Mouse (Mus musculus) ovary, postnatal 14 days (tissue): ENCODE data around the gene Mrpl21.

Experiments
- DNase-seq: peaks from one replicate; pipeline ENCODE4 v3.0.0; 2022; ENCODE audit warnings: low spot score

Mrpl21 gene

DNA sequence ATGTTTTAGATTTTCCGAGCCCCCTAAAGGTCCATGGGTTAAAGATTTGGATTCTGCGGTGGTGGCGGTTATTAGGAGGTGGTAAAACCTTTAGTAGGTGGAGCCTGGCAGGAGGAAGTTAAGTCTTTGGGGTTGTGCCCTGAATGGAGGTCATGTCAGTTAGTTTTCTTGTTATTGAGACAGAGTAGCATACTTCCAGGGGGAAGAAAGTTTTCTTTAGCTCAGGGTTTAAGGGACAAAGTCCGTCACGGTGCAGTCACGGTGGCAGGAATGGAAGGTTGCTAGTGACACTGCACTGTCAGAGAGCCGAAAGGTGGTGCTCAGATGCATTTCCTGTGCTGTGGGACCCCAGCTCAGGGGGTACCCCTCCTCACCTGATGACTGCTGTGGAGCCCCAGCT is 15.1 kb downstream of the Mrpl21 start:
- no peak for DNase-seq

DNA sequence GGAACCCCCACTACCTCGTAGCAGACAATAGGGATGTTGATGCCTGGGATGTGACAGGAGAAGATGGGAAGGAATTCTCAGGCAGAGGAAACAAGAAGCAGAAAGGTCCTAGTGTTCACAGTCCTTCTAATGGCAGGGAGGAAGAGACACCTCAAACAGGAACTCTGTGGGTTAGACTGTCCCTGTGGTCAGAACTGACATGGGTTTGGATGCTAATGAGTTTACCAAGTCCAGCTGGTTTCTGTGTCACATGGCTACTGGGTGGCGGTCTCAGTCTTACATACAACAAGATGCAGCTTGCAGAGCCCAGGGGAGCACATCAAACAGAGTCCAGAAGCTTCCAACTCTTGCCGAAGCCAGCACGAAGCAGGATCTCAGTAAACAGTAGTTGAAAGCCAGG is 21.3 kb downstream of the Mrpl21 start:
- DNase-seq, result no peak

DNA sequence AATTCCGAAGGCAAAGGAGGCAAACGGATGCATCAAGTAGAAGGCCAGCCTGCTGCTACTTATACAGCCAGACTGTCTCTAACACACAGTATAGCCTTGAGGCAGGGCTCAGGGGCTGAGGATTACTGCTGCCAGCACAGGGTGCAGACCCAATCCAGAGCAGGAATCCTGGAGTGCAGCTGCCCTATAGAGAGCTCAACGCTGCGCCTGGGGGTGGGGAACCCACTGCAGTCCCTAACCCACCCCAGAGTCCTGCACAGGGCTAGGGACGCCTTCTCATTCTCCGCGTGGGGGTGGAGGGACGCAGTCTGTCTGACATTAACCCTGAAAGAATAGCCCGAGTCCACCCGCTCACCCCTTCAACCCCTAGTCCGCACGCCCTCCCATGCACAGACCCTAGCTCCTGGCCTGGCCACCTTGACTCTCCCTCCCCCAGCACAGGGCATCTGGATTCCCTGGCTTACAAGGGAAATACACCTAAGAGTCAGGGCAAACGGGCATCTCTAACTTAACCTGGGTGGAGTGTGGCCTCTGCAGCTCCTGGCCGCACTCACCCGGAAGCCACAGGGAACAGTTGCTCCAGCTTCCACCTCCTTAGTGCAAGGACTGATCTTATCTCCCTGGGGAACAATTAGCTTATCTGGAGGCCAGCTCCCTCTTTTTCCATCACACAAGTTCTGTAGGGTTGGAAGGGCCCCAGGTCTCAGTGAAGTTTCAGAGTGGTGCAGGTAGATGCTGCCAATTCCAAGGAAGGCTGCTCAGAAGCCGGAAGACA is 24.7 kb downstream of the Mrpl21 start:
- DNase-seq, result no peak

DNA sequence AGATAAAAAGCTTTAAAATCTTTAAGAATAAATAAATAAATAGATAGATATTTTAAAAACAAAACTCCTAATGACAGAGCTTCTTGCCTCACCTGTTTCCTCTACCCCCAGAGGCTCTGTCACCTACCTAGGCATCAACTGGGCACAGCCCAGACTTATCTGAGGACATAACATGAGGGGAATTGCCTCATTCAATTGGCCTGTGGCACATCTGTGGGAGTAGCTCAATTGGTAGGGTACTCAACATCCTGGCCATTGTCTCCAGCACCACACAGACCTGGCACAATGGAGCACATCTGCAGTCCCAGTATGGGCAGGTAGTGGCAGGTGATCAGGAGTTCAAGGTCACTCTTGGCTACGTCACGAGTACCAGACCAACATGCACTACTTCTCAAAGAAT is 36.6 kb downstream of the Mrpl21 start:
- no peak for DNase-seq

- no peak for DNase-seq
Measured at GRCm38 (mm10) chr19:3320086-3320485, 37.4 kb downstream of the Mrpl21 start.

GRCm38 (mm10) chr19:3320801-3321200 is 38.1 kb downstream of the Mrpl21 start:
- no peak for DNase-seq

DNA sequence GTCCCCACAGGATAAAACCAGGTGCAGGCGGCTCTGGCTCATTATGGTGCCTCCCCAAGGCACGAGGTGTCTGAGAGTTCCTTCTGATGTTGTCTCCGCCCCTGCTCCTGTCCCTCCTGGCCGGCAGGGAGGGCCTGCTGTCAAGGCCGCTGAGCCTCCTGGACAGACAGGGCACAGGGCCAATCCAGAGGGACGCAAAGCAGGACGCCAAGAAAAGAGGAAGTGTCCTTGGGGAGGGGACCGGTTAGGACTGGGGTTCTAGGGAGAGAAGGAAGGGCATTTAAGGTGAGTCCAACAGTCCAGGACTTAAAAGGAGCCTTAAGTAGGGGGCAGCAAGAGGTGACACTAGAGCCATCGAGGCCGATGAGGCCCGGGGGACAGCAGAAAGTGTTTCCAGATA is 38.9 kb downstream of the Mrpl21 start:
- DNase-seq, result peak; percentile 59

GRCm38 (mm10) chr19:3322261-3322969 is 39.7 kb downstream of the Mrpl21 start, which contains the start of gene Cpt1a:
Cpt1a (plus strand) TSS chr19:3322334.
- DNase-seq, result peak; percentile 45

DNA sequence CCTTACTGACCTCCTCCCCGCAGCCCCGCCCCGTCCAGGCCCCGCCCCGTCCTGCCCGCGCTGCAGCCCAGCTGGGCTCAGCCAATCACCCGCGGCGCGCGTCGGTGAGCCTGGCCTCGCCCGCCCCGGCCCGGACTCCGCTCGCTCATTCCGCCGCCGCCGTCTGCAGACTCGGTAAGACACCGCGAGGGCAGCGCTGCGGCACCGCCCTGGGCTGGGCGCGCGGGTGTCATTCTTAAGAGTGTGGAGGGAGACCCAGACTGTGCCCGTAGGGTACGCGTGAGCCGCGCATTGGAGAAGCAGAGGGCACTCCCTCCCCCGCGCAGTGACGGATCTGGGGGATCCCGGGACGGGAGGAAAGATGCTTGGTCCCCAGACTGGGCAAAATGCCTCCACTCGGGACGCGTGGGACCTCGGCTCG is 40.5 kb downstream of the Mrpl21 start:
- peak; percentile 79 for DNase-seq

- peak; percentile 49 for DNase-seq
Measured at GRCm38 (mm10) chr19:3323753-3324270, 41.1 kb downstream of the Mrpl21 start.

DNA sequence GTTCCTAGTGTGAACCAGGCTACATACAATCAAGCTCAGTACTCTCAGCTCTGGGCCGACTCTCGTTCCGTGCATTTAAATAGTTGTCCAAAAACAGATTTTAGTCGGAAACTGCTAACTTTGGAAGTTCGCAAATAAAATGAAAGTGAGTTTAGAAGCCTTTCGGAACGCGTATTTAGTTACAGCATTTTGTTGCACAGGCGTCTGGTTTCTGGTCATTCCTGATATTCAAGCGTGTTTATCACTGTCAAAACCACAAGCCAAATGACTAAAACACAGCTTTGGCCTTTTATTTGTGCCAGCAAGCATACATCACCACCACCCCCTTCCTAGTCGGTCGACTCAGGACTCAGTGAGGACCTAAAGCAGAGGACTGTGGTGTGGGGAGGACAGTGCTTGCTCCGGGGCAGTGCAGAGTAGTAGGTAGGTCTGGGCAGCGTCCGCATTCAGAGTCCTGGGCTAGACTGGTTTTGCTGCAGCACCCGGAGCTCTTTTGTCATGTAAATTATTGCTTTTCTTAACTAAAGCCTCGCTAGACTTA is 41.6 kb downstream of the Mrpl21 start:
- no peak for DNase-seq

- DNase-seq, result peak; percentile 86
Measured at GRCm38 (mm10) chr19:3324931-3325711, 42.4 kb downstream of the Mrpl21 start.

DNA sequence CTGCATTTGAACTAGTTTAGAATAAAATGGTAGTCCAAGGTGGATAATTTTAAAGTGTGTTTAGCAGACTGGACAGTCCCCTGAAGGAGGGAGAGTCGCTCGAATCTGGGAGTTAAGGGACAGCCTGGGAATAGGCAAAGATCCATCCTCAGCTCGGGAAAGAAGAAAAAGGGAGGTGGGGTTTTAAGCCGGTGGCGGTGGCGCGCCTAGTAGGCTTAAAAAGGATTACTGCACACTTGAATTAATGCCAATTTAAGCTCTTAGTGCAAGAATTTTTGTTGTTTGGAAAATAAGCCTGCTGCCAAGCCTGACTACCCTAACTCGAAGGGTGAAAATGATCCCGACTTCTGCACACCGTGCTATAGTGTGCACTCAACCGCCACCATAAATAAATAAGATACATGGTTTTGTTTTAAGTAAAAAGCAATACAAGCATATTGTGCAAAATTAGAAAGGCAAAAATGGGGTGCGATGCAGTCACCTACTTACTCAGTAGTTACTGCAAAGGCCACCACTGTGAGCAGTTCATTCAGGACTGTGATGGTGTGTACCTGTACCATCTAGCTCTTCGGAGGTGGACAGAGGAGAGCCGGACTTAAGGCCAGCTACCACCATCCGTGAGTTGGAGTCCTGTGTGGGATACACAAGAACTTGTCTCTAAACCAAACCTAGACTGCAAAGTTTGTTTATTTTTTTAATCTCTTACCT is 43.2 kb downstream of the Mrpl21 start:
- peak; percentile 18 for DNase-seq

GRCm38 (mm10) chr19:3326479-3327047 is 43.9 kb downstream of the Mrpl21 start:
- DNase-seq, result no peak

GRCm38 (mm10) chr19:3333247-3333646 is 50.5 kb downstream of the Mrpl21 start:
- DNase-seq, result no peak

- no peak for DNase-seq
Measured at GRCm38 (mm10) chr19:3333694-3334515, 51.2 kb downstream of the Mrpl21 start.

DNA sequence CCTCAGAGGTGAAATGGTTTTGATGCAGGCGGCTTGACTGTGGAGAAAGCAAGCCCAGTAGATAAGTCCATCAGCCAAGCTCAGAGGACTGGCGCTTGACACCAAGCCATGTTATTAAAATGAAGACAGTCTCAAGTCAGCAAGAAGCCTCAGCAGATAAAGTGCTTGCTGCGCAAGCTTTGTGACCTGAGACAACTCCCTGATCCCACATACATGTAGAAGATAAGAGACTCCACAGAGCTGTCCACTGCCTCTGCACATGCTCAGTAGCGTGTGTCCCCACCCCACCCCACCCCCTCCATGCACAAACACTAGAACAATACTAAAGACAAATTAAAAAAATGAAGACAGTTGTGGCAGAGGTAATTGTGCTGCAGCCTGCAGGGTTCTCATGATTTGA is 51.8 kb downstream of the Mrpl21 start:
- DNase-seq, result no peak

- no peak for DNase-seq
Measured at GRCm38 (mm10) chr19:3335917-3336316, 53.2 kb downstream of the Mrpl21 start.

DNA sequence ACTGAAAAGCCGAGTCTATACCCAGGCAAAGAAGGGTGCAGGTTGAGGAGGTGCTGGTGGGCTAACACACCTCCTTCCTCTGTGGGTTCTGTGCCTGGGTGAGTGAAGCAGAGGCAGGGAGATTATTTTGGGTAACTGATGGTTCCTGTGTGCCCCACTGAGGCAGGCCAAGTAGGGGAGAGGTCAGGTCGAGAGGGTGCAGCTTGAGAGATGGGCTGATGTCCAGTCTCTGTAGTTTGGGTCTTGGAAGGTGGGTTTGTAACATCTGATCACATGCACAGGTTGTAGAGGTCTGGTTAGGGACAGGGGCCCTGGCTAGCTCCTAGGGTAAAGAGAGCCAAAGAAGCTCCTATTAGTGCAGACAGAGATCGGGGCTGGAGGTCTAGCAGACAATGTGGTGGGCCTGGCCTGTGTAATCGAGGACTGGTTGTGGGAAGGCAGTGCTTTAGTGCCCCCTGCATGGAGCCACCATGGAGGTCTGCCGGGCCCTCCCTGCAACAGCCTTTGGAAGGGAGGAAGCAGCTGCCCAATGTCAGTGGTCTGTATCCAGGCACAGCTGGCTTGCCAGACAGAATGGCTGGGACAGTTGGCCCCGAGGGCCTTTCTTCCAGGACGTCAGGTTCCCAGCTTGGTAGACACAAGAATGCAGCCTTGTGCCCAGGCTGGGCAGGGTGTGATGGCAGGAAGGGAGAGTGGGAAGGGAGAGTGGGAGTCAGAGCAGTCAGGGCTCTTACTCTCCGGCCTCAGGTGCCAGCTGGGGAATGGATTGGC is 54.0 kb downstream of the Mrpl21 start:
- DNase-seq, result no peak
